Mouse (Mus musculus) midbrain, embryonic 16.5 days (tissue): ENCODE measurements at regions not wholly inside any gene's neighbourhood (a gene's known extent, or its start where the extent isn't known, plus 50 kb on each side); places are given as distances from the start of the nearest gene placed in this dataset.
"Not testable (repeated sequence)": the region's sequence is repeated elsewhere in the genome, so short reads cannot be mapped to it uniquely, and the experiment has no call there.

Source experiments
- ATAC-seq: fragments of 200-750 bp; cut with Nextera tagmentation; 2 replicates; pipeline ENCODE4 v1.8.0; 2017; ENCODE audit warnings: moderate TSS enrichment
- H3K27ac ChIP-seq: fragments of 300-500 bp; sonication (generic); 2 replicates; pipeline ENCODE4 v1.5.1; 2014; ENCODE audit warnings: mild to moderate bottlenecking, low read length, mixed read lengths
- H3K27me3 ChIP-seq: fragments of 300-500 bp; sonication (generic); 2 replicates; pipeline ENCODE4 v1.6.1; 2014; ENCODE audit warnings: low read depth, low read length, mixed read lengths; ENCODE audit not compliant: control insufficient read depth, insufficient read depth
- H3K36me3 ChIP-seq: fragments of 300-500 bp; sonication (generic); 2 replicates; pipeline ENCODE4 v1.6.1; 2014; ENCODE audit warnings: mild to moderate bottlenecking, low read length, moderate library complexity, mixed read lengths; ENCODE audit not compliant: control insufficient read depth, insufficient read depth
- H3K4me1 ChIP-seq: fragments of 300-500 bp; sonication (generic); 2 replicates; pipeline ENCODE4 v1.6.1; 2014; ENCODE audit warnings: mild to moderate bottlenecking, low read length, mixed read lengths; ENCODE audit not compliant: control insufficient read depth, insufficient read depth
- H3K4me2 ChIP-seq: fragments of 300-500 bp; sonication (generic); 2 replicates; pipeline ENCODE4 v1.6.1; 2014; ENCODE audit warnings: mild to moderate bottlenecking, low read length, mixed read lengths
- H3K4me3 ChIP-seq: fragments of 300-500 bp; sonication (generic); 2 replicates; pipeline ENCODE4 v1.5.1; 2014; ENCODE audit warnings: low read depth, mild to moderate bottlenecking, low read length, moderate library complexity, mixed read lengths
- H3K9ac ChIP-seq: fragments of 300-500 bp; sonication (generic); 2 replicates; pipeline ENCODE4 v1.6.1; 2014; ENCODE audit warnings: low read depth, low read length, mixed read lengths
- H3K9me3 ChIP-seq: fragments of 300-500 bp; sonication (generic); replicated peaks from 2 replicates; pipeline ENCODE4 v1.6.1; 2014; ENCODE audit warnings: mild to moderate bottlenecking, low read length, mixed read lengths; ENCODE audit not compliant: control insufficient read depth, poor library complexity, severe bottlenecking
- WGBS: fragments of 180-500 bp; shearing (Covaris S2); extraction: QIAGEN DNeasy Blood & Tissue Kit; methylation state at CpG from one replicate; pipeline ENCODE4 v1.1.7; 2014; 5-methylcytosine and 5-hydroxymethylcytosine counted together

DNA sequence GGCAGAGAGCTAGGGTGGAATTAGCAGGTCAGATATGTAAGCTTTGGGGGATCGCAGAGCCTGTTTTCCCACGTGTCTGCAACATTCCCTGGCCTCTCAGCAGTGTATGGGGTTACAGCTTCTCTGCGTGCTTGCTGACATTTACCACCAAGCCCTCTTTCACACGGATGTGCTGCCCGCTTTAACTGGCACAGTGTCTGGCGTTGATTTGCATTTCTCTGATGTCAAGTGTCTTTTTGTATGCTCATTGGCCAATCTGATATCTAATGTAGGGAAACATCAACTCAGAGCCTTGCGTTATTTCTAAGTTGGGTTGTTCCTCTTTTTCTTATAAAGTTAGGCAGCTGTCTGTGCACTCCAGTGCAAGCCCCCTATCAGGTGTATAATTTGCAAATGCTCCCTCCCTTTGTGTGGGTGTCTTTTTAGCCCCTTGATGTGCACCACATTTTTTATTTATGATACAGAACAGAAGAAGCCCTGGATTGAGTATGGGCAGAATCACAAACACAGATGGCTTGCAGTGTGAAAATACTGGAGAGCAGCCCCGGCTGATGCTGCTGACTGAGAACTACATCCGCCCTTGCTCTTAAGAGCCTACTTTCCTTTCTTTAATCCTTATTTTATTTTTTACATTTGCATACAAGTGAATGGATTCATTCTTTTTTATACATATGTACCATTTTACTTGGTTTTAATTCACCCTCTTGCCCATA lies 93.4 kb upstream of the Btbd11 start:
- WGBS, result 33% methylated on average over 9 of the region's 9 CpGs
- peak; percentile 76 for ATAC-seq
- peak overlapping the region; percentile 23; the same call in 1 of the 2 replicates for H3K4me2 ChIP-seq
- H3K4me1 ChIP-seq, result peaks cover 13% of the 10 kb centered on the region
- peak overlapping the region; percentile 64 for H3K27ac ChIP-seq
- no peaks in the 10 kb centered on the region for H3K36me3 ChIP-seq
- H3K27me3 ChIP-seq, result no peaks in the 10 kb centered on the region
- H3K9me3 ChIP-seq, result no peaks in the 10 kb centered on the region
- H3K4me3 ChIP-seq, result no peak overlapping the region
- no peak overlapping the region for H3K9ac ChIP-seq

DNA sequence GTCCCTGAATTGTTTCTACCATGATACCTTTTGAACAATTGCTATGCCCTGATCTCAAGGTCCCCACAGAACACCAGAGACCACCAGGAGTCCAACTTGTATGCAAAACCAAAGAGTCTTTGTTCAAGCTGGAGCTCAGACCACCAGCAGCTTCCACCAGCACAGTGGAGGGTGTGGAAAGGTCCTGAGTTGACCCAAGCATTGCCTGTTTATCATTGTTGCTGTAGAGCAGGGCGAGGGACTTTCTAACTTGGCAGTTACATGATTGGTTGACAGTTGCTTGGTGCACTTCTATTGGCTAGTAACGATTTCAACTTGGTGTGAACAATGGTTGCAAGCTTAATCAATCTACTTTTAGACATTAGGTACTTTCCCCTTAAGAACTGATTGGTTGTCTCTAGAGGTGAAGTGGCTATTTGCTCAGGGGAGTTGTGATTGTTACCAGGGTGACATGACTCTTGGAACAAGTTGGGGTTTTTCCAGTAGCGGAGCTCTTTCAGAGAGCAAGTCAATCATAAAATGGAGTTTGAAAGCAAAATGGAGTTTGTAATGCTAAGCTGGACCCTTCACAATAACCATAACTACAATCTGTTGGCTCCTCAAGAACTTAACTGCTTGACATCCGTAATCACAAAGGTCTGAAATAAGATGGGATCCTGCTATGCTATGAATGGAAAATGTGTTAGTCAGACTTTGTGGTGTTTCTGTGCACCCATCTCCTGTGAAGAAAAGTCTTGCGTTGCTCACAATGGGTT lies 91.3 kb upstream of the Btbd11 start:
- Histone ChIP-seq H3K27me3 (no peaks in the 10 kb centered on the region), H3K9ac (no peak overlapping the region), H3K4me1 (peaks cover 13% of the 10 kb centered on the region), H3K4me3 (no peak overlapping the region), H3K4me2 (no peak overlapping the region), H3K9me3 (no peaks in the 10 kb centered on the region), H3K27ac (no peak overlapping the region), H3K36me3 (no peaks in the 10 kb centered on the region)
- WGBS, result 92% methylated on average over 5 of the region's 5 CpGs
- no peak for ATAC-seq

DNA sequence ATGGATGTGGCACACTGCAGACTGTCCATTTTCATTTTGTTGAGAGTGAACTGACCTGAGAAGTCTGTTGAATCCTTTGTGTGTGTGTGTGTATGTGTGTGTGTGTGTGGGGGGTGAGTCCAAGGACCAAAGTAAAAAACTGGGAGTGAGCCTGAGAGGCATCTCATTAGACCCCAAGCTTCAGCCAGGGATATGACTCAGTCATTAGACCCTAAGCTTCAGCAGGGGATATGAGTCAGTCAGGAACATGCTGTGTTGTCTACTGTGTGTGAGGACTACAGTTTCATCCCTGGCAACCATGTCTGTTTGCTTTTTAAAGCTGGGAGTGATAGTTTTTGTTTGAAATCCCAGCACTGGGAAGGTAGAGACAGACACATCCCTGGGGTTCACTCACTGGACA lies 74.8 kb upstream of the Btbd11 start:
- no peak overlapping the region for H3K4me3 ChIP-seq
- no peak overlapping the region for H3K27ac ChIP-seq
- no peak for ATAC-seq

DNA sequence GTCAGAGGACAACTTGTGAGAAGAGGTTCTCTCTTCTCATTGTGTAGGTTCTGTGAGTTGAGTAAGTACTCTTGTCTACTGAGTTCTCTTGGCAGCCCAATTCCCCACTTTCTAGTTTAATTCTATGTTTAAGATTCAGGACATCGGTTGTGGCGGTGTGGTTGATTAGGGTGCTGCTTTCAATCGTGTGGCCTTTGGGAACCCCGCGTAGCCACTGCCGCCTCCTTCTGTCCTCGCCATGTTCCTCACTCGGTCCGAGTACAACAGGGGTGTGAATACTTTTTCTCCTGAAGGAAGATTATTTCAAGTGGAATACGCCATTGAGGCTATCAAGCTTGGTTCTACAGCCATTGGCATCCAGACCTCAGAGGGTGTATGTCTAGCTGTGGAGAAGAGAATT lies 73.3 kb upstream of the Btbd11 start:
- not testable (repeated sequence) for ATAC-seq, H3K27ac ChIP-seq, H3K9ac ChIP-seq, H3K4me1 ChIP-seq, H3K36me3 ChIP-seq, H3K27me3 ChIP-seq, H3K4me3 ChIP-seq, H3K9me3 ChIP-seq, H3K4me2 ChIP-seq
- 95% methylated on average over 10 of the region's 10 CpGs for WGBS

More for the DNA sequence above, 74.8 kb upstream of the Btbd11 start:
- no peak overlapping the region for H3K9ac ChIP-seq
- H3K4me1 ChIP-seq, result no peaks in the 10 kb centered on the region
- no peaks in the 10 kb centered on the region for H3K27me3 ChIP-seq
- no peaks in the 10 kb centered on the region for H3K9me3 ChIP-seq
- no peak overlapping the region for H3K4me2 ChIP-seq
- H3K36me3 ChIP-seq, result no peaks in the 10 kb centered on the region

DNA sequence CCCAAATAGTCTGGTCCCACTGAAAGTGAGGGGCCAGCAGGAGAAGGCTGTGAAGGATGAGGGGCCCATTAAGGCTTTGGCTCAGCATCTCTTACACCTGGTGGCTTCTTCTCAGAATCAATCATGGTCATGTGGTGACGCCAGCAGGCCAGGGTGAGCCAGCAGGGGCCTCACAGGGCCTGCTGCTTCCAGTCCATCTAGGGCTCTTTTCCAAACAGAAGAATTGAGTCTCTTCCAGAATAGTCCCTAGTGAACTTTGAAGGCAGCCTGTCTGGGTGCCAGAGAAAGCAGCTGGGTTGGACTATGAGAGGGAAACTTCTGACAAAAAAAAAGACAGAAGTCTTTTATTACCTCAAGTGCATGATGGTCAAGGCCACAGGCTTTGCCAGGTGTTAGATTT lies 65.6 kb upstream of the Btbd11 start:
- 75% methylated on average over 1 of the region's 1 CpGs for WGBS
- no peaks in the 10 kb centered on the region for H3K4me1 ChIP-seq

DNA sequence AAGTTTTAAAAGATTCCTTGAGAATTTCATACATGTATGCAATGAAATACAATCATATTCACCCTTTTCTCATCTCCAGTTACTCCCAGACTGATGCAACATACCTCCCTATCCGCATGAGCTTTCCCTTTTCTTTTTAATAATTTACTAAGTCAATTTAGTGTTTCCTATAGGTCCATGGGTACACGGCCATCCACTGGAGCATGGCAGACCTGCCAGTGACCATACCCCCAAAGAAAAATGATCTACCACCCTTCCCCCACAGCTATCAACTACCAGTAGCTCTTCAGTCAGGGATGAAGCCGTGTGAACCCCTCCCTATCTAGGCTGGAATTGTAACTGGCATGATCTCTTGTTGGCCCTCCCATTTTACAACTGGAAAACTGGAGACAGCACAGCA lies 64.3 kb upstream of the Btbd11 start:
- WGBS, result 85% methylated on average over 3 of the region's 3 CpGs
- H3K9me3 ChIP-seq, result no peaks in the 10 kb centered on the region
- H3K27ac ChIP-seq, result no peak overlapping the region
- no peaks in the 10 kb centered on the region for H3K4me1 ChIP-seq
- no peaks in the 10 kb centered on the region for H3K27me3 ChIP-seq
- H3K36me3 ChIP-seq, result no peaks in the 10 kb centered on the region
- no peak overlapping the region for H3K9ac ChIP-seq
- no peak overlapping the region for H3K4me3 ChIP-seq
- H3K4me2 ChIP-seq, result no peak overlapping the region
- no peak for ATAC-seq

More for the DNA sequence above, 65.6 kb upstream of the Btbd11 start:
- no peak overlapping the region for H3K4me3 ChIP-seq
- H3K27ac ChIP-seq, result no peak overlapping the region
- no peaks in the 10 kb centered on the region for H3K27me3 ChIP-seq
- H3K9me3 ChIP-seq, result no peaks in the 10 kb centered on the region
- no peak for ATAC-seq
- H3K9ac ChIP-seq, result no peak overlapping the region
- no peaks in the 10 kb centered on the region for H3K36me3 ChIP-seq
- no peak overlapping the region for H3K4me2 ChIP-seq

DNA sequence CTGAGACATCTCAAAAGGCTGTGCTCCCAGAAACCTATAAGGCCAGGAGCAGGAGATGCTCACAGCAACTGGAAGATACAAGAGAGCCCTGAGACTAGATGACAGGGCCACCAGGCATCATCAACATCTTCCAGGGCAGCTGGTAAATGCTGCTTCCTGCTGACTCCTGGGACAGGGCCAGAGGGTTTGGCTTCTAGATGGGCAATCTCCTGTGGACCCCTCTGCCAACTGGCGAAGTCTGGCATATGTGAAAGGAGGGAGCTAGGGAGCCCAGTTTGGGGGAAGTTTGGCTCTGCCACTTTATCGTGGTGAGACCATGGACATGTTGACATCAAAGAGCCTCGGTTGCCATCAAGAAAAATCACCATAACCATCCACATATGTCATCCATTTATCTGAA lies 57.2 kb upstream of the Btbd11 start:
- Histone ChIP-seq H3K9me3 (no peaks in the 10 kb centered on the region; the same call in 1 of the 2 replicates), H3K27me3 (no peaks in the 10 kb centered on the region), H3K36me3 (no peaks in the 10 kb centered on the region), H3K4me1 (peaks cover 2% of the 10 kb centered on the region; the same call in 1 of the 2 replicates), H3K4me3 (no peak overlapping the region), H3K27ac (no peak overlapping the region), H3K4me2 (no peak overlapping the region), H3K9ac (no peak overlapping the region)
- WGBS, result 90% methylated on average over 3 of the region's 3 CpGs
- ATAC-seq, result no peak

DNA sequence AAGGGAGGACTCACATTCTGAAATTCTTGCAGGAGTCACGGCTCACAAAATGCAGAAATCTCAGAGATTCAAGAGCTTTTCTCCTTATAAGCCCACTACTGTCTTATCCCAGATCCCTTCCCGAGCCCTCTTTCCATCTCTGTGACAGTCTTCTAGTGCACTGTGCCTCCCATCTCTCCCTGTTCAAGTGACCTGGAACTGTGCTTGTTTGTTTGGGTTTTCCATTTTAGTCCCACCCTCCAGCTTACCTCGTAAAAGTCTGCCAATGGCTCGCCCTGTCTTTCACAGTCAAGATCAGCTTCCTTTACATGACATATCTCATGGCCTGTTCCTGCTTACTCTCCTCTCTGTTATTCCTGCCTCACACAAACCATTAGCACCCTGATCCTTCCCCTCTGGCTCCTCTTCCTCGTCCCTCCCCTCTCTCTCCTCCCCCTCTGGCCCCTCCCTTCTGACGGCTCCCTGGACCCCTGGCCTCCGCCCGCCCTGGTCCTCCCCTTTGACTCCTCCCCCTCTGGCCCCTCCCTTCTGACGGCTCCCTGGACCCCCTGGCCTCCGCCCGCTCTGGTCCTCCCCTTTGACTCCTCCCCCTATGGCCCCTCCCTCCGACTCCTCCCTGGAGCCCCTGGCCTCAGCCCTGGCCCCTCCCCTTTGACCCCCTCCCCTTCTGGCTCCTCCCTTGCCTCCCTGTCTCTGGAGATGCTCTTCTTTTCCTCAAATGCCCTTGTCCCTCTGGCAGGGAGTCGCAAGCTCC lies 55.5 kb upstream of the Btbd11 start:
- no peaks in the 10 kb centered on the region for H3K36me3 ChIP-seq
- no peaks in the 10 kb centered on the region for H3K27me3 ChIP-seq
- H3K9me3 ChIP-seq, result no peaks in the 10 kb centered on the region; the same call in 1 of the 2 replicates
- H3K4me1 ChIP-seq, result peaks cover 2% of the 10 kb centered on the region; the same call in 1 of the 2 replicates
- no peak for ATAC-seq
- no peak overlapping the region for H3K27ac ChIP-seq
- 11% methylated on average over 13 of the region's 13 CpGs for WGBS
- no peak overlapping the region for H3K4me3 ChIP-seq
- 0 out of 2 replicates have a peak overlapping the region, but pooled peaks have one; percentile 6 for H3K4me2 ChIP-seq
- H3K9ac ChIP-seq, result no peak overlapping the region
